Mouse (Mus musculus): Measurements from ENCODE around the gene AI464131.
A peak's percentile ranks its signal among the peaks of the same experiment; 100 is the strongest.

AI464131 gene

DNA sequence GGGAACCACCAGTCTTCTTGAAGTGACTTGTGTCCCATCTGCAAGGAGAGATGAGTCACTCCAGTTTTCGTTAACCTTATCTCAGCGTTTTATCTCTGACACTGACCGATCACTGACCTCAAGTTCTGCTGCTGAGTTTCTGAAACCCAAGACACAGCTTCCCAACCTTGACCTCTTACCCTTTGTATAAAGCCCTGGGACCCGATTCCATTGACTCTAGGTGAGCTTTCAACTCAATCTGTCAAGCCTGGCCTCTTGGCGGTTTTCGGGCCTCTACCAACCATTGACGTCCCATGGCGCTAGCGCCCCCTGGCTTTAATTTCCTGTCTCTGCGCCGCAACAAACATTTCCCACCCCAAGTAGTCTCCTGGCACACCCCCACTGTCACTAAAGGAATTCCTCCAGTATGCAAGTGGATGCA is 2.3 kb upstream of the AI464131 start:
- DNase-seq (ENCODE audit: low spot score in 2 of 2) = no peak

DNA sequence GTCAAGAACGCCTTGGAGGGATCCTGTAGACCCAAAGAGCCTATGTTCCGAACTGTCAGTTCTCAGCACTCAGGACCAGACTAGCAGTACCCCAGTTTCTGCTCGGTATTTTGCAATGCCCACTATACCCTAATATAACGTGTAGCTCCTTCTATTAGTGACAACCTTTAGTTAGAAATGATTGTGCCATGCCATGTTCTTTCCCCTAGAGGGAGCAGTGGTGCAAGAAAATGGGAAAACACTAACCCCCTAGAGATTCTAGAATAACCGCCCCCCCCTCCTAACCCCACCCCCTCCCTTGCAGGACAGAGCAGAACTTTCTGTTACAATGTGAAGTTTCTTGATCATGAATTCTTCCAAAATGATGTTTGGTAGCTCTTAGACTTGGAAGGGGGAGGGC is 1.4 kb upstream of the AI464131 start:
- DNase-seq (ENCODE audit: low spot score in 2 of 2) = no peak

DNA sequence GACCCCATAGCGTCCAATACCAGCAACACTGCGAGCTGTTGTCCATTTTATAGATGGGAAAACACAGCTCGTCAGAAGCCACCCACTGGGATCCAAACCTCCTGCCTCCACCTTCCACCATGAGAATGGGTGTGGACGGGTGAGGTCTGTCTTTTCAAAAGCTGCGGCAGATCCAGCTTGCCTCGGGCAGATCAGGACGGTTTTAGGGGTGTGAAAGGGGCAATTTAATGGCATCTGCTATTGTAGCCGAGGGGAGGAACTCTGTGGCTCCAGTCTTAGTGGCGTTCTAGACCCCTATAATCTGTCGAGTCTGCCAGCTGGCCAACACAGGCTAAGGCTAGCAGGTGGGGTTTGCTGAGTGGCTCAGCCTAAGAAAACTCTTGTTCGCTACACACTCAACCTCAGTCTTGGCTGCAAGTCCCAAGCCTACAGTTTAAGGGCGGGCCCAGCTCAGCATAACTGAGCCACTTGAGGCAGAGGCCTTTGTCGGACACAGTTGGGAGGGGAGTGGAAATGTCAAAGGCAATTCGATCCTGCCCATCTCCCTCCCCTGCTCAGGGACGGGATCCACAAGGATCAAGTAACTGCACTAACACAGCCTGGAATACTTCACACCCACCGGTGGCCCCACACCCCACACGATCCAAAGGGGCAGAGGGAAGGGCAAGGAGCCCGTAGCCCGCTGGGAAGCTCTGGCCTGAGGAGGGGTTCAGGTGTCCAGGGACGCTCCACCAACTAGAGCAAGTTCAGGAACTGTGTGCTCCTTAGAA is 520 bp downstream of the AI464131 start:
- DNase-seq (ENCODE audit: low spot score in 2 of 2) = no peak

DNA sequence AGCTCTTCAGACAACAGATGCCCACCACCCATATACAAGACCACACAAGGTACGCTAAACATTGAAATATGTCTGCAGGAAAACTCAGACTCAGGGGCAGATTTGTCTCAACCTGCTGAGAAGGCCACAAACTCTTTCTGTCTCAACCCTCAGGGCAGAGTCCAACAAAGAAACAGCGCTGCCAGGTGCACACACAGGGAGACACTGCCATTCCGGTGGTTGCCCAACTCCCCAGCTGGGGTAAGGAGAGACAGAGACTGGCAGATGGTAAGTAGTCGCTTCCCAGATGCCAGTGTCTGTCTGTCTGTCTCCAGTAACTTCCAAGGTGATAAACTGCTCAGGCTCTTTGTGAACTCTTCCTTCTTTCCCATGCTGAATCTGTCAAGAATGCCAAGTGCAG is 2.1 kb downstream of the AI464131 start:
- no peak for DNase-seq (ENCODE audit: low spot score in 2 of 2)

DNA sequence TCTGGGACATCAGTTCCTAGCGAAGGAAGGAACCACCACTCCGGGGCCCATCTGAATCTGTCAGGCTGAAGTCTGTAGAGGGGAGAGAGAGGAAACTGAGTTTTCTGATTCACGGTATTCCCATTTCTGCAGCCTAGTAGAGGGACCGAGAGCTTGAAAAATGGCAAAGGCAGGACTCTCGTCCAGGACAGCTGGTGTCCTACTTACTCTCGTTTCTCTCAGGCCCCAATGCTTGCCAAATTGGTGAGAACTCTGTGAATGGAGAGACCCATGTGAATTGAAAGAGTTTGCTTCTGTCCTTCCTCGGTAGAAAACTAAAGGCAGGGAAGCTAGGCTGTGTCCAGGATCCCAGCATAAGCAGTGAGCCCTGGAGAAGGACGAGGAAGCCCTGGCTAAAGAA is 3.3 kb downstream of the AI464131 start:
- DNase-seq (ENCODE audit: low spot score in 2 of 2) = no peak

DNA sequence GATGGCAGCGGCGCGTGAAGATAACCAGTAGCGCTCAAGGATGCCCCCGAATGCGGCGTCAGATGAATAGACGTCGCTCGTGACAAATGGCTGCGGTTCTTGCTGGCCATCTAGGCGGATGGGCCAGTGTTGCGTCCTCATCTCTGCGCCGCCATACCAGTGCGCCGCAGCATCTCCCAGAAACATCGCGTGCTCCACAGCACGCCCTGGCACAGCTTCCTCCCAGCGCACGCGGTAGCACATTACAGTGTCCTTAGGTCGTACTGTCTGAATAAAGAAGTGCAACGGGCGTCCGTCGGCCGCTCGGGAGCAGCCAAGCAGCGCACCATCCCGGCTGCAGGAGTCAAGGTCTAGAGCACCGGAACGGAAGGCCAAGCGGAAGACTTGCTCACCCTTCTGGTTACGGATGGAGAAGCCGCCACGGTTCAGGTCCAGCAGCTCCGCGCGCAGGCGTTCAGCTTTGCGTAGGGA is 3.9 kb downstream of the AI464131 start:
- DNase-seq (ENCODE audit: low spot score in 2 of 2) = no peak

DNA sequence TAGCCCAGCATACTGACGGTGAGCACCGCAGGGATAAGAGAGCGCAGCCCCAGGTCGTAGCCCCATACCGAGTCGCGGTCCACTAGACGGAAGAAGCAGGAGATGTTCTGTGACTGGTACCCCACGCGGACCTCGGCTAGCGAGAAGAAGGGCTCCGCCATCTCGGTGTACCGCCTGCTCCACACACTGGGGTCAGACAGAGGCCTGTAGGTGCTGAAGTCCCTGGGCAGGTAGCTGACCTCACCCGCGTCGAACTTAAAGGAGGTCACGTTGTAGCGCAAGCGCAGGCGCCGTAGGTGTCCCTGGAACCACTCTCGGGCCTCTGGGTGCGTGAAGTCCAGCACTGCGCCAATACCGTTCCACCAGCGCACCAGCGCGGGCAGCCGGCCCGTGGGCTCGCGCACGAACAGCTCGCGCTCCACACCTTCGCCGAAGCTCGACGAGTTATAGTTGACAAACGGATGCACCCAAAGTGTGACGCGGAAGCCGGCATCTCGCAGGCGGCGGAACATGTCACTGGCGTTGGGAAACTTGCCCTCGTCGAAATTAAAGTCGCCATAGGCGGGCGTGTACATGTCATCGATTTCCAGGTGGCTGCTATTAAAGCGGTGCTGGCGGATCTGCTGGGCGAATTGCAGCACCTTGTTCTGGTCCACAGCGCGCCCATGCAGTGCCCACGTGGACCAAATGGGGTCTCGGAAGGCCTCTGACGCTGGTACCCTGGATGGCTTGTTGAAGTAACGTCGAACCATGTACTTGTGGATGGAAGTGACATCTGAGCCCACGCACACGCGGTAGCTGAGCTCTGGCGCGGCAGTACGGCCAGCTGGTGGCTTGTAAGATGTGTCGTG is 4.7 kb downstream of the AI464131 start:
- DNase-seq (ENCODE audit: low spot score in 2 of 2) = no peak

DNA sequence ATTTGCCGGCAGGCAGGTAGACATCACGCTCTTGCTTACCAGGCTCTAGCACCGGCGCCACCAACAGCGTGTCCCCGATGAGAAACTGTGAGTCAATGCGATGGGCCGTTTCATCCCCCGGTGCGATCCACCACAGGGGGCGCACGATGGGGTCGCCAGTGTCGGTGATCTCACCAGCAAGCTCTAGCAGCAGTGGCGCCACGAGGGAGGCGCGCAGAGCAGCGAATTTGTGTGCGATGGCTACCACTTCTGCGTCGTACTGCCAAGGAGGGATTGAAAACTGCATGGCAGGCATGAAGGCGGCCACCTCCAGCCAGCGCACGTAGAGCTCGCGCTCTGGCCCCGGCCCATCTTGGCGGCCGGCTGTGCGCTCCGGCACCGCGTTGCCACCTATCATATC is 5.3 kb downstream of the AI464131 start:
- peak in 1 of 2 experiments; percentile 52 for DNase-seq (ENCODE audit: low spot score in 2 of 2)

DNA sequence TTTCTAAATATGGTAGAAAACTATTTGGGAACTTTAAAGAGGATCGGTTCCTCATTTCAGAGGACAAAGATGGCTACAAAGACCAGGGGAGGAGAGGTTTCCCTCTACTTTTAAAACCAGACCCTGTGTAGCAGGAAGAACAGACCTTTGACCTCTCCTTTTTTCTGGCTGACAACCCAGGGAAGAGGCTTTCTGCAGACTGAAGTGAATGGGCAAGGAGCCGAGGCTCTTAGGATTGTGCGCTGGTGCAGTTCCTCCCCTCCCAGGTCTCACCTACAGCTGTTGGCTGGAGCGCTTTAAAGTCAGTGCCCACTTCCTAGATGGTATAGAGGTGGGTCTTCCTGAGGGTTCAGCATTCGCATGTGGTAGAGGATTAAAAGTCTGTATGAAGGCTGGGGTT is 5.8 kb downstream of the AI464131 start:
- DNase-seq (ENCODE audit: low spot score in 2 of 2) = no peak

DNA sequence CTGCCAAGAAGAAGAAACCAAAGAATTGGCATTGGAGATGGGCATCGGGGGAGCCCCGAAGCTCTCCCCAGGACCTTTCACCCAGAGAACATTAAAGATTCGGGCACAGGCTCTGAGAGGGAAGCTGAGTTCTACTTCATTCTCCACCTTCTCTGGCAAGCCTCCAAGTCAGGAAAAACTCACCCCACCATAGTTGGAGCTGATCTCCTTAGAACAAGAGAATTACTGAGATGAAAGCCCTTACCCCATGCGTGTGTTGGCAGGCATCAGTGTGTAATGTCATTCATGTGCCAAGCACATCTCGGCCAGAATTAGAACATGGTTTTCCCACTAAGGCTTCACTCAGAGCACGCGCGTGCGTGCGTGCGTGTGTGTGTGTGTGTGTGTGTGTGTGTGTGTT is 7.0 kb downstream of the AI464131 start:
- peak in 1 of 2 experiments; percentile 46 for DNase-seq (ENCODE audit: low spot score in 2 of 2)

DNA sequence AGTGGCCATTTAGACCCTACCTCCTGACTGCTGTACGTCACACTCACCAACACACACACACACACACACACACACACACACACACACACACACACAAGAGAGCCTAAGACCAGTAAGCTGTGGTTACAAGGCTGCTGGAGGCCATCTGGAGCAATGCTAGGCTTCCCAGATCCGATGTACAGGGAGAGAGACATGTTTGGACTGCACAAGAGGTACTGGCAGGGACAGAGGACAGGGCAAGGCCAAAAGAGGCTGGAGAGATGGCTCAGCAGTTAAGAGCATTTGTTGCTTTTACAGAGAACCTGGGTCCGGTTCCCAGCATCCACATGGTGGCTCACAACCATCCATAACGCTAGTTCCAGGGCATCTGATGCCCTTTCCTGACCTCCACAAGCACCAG is 7.8 kb downstream of the AI464131 start:
- DNase-seq (ENCODE audit: low spot score in 2 of 2) = no peak

DNA sequence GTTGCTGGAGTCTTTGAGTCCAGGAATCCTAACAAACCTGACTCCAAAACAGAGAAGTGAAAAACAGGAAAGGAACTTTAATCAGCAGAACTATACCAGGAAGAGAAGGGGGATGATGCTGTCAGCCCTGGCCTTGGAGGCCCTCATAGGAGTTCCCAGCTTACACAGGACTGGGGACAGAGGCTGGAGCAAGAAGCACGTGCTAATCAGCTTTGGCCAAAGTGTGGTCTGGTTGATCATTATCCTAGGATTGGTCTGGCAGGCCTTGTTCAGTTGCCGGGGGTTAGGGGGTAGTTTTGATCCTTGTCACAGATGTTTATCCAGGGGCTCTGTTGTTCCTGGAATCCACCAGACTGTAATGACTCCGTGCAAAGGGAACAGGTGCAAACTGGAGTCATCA is 8.5 kb downstream of the AI464131 start:
- no peak for DNase-seq (ENCODE audit: low spot score in 2 of 2)

DNA sequence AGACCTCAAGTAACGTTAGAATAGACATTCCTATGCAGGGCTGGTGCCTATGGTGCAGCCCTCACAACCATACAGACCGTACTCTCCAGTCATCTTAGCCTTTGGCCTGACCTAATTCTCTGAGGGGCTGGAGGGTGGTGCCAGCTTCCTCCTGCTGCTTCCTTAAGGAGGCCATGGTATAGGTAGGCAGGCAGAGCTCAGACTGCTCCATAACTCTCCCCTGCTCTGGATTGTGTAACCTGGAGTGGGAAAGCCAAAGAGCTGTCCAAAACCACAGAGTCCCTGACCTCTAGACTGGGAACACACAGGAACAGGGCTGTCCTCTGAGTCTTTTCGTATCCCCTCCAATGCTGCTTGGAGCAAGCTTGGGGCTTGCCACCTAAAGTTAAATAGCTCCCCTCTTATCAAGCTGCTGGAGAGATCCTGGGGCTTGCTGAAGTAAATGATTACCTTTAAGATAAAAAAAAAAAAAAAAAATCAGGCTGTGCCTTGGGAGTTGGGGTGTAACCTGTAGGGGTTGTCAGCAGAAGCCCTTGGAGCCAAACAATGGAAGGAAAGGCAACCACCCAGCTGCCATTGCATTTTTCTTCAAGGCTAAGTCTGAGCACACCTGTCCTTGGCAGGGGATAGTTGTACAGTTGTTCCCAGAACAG is 9.3 kb downstream of the AI464131 start:
- no peak for DNase-seq (ENCODE audit: low spot score in 2 of 2)

DNA sequence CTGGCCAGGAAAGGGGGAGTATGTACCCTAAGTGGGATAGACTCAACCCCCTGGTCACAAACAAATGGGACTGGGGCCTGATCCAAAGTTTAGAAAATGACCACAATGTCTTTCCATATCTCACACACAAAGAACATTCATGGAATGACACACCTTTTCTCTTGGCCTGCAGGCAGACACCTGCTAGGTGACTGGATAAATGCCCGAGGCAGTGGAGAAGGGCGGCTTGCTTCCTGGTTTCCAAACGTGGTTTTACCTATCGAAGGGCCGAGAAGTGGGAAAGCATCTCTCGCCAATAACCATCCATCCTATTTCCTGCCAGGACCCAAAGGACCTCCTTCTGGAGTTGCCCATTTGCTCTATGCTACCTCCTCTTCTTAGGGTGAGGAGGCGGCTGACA is 9.9 kb downstream of the AI464131 start:
- DNase-seq (ENCODE audit: low spot score in 2 of 2) = no peak

DNA sequence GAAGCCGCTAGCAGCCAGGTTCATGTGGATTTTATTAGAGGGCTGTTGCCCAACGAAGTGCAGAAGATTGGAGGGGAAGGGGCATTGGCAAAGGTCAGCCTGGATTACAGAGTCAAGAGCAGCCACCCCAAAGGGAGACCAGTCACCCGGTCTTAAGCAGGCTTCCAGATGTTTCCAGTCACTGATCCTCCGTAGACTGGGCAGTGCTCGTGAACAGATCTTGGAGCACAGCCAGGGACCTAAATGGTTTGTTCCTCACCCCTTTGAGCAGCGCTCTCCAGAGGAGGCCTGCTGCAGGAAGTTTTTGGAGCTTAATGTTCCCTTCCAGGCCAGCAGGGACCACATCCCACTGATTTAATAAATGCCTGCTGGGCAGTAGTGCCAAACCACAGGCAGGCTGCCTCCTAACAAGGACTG is 21.3 kb downstream of the AI464131 start:
- DNase-seq (ENCODE audit: low spot score in 2 of 2) = no peak

DNA sequence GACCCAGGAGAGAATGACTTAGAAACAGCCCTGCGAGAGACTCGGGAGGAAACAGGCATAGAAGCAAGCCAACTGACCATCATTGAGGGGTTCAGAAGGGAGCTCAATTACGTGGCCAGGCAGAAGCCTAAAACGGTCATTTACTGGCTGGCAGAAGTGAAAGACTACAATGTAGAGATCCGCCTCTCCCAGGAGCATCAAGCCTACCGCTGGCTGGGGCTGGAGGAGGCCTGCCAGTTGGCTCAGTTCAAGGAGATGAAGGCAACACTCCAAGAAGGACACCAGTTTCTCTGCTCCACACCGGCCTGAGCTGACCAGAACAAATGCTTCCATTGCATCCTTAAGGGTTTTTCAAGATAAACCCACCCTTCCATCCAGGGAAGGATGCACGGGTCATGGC is 22.6 kb downstream of the AI464131 start:
- DNase-seq (ENCODE audit: low spot score in 2 of 2) = no peak

DNA sequence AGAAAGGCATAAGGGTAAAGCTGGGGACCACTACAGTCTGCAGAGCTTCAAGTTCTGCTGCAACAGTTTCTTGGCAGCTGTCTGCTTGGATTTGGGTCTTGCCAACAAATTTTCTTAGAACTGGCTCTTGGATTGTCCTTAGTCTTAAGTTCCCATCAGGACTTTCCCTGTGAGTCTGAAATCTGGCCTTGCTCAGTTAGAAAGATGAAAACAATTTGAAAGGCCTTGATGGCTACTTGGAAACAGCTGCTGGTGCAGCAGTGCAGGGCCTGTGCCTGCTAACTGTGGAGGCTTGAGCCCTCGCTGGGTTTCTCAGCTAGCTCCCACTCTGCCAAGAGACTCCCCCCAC is 23.4 kb downstream of the AI464131 start:
- DNase-seq (ENCODE audit: low spot score in 2 of 2) = no peak

DNA sequence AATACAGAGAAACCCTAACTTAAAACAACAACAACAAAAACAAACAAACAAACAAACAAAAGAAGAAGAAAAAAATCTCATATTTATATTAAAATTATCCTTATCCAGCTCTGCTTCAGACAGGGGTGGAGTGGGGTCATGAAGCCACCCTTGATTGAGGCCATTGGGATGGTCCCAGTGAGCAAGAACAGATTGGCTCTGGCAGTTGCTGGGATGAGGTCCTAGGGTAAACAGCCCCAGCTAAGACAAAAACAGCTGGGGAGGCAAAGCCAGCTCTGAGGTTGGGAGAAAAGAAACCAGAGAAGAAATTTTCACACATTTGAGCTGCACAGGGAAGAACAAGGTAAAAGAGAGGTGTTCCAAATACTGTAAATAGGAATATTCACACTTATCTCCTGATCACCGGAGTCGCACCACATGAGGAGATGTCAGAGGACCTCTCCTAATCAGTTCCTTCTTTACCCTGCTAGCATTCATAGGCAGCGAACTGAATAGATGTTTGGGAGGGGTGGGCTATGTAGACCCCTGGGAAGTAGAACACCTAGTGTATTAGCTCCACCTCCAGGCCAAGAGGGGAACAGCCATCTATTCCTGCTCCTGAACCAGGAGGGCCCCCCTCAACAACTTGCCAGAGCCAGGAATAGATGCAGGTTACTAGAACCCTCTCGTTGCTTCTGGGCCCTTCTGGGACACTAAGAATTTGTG is 24.0 kb downstream of the AI464131 start:
- DNase-seq (ENCODE audit: low spot score in 2 of 2) = no peak

DNA sequence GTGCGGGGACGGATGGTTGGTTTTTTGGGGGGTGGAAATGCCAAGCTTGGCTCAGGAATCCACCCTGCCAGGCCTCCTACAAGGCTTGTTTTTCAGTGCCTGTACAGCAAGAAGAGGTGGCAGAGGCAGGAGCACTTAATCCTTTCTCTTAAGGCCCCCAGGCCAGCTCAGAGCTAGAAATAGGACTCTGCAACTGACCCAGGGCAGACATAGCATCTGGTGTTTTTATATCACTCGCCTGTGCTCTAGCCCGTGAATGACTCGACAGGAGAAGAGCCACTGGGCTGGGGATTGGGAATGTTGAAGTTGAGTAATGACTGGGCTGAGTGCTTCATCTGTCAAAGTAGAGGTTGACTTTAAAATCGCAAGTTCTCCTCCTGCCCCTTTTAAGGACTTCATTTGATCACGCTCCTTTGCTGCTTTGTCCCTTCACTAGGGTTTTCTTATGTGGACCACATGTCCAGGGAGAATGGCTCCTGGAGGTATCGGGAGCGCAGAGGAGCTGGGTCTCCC is 25.2 kb downstream of the AI464131 start:
- DNase-seq (ENCODE audit: low spot score in 2 of 2) = no peak

DNA sequence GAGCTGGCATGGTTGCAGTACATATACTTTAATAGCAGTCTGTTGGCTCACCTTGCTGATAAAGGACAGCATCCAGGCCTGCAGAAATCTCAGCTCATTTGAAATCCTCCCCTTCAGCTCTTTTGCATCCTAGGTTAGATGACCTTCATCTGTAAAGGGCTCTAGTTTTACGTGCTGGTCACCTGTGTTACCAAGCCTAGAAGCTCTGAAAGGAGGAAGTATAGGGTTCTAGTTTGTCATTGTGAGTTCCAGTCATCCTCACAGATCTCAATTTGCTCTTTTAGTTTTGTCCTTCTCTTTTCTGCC is 31.5 kb downstream of the AI464131 start:
- no peak for DNase-seq (ENCODE audit: low spot score in 2 of 2)

DNA sequence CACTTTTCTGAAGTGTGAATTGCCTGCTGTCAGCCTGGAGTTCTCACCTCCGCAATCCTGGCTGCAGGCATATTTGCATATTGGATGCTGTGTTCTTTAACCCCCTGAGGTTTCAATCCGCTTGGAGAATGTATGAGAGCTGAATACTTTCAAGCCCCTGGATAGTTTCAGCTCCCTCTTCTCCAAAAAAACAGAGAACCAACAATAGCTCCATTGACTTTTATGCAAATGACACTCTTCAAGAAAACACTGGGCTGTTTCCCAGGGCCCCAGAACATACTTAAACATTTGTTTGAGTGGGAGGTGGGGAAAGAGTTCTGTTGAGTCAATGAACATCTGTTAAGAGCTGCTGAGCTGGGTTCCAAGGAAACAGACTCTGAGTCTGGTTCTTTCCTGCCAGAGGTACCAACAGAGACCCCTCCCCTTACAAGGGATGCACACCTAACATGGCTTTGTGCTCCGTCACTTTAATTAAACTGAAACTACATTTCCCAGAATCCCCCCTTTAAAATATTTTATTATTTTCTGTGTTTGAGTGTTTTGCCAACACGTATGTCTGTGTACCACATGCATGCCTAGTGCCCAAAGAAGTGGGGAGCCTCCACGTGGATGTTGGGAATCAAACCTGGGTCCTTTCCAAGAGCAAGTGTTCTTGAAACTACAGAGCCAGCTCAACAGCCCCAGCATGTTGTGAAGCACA is 32.0 kb downstream of the AI464131 start:
- no peak for DNase-seq (ENCODE audit: low spot score in 2 of 2)

Measured in cerebellum, postnatal 4 days (tissue).